Mouse (Mus musculus) heart, embryonic 11.5 days (tissue): ENCODE data around the gene Anxa8. TPM values are rescaled to one million over a fixed set of nuclear protein-coding genes. Genes with fewer than 3 reads are reported as not detected.

Experiments used
- ATAC-seq: fragments of 200-750 bp; cut with Nextera tagmentation; replicated peaks from 2 replicates; pipeline ENCODE4 v1.8.0; 2017; ENCODE audit warnings: moderate library complexity; ENCODE audit not compliant: insufficient number of reproducible peaks, low FRiP score, low TSS enrichment
- H3K27ac ChIP-seq: fragments of 300-500 bp; sonication (generic); 2 replicates; pipeline ENCODE4 v1.5.1; 2014; ENCODE audit warnings: mild to moderate bottlenecking, low read depth, low read length
- H3K27me3 ChIP-seq: fragments of 300-500 bp; sonication (generic); 2 replicates; pipeline ENCODE4 v1.6.1; 2014; ENCODE audit warnings: mild to moderate bottlenecking, low read length, mixed read lengths; ENCODE audit not compliant: control insufficient read depth, insufficient read depth
- H3K36me3 ChIP-seq: fragments of 300-500 bp; sonication (generic); 2 replicates; pipeline ENCODE4 v1.6.1; 2014; ENCODE audit warnings: mild to moderate bottlenecking, low read length, moderate library complexity, mixed read lengths; ENCODE audit not compliant: control insufficient read depth, insufficient read depth
- H3K4me1 ChIP-seq: fragments of 300-500 bp; sonication (generic); 2 replicates; pipeline ENCODE4 v1.6.1; 2014; ENCODE audit warnings: low read length; ENCODE audit not compliant: control insufficient read depth, insufficient read depth
- H3K4me2 ChIP-seq: fragments of 300-500 bp; sonication (generic); 2 replicates; pipeline ENCODE4 v1.6.1; 2014; ENCODE audit warnings: mild to moderate bottlenecking, moderate library complexity
- H3K4me3 ChIP-seq: fragments of 300-500 bp; sonication (generic); 2 replicates; pipeline ENCODE4 v1.5.1; 2014; ENCODE audit warnings: low read depth, low read length
- H3K9ac ChIP-seq: fragments of 300-500 bp; sonication (generic); 2 replicates; pipeline ENCODE4 v1.6.1; 2014; ENCODE audit warnings: mild to moderate bottlenecking, low read depth, low read length, moderate library complexity
- H3K9me3 ChIP-seq: fragments of 300-500 bp; sonication (generic); replicated peaks from 2 replicates; pipeline ENCODE4 v1.6.1; 2016; ENCODE audit warnings: low read length; ENCODE audit not compliant: control insufficient read depth
- WGBS: fragments of 180-500 bp; shearing (Covaris S2); extraction: QIAGEN DNeasy Blood & Tissue Kit; methylation state at CpG from one replicate; pipeline ENCODE4 v1.1.7; 2014; ENCODE audit not compliant: insufficient replicate concordance; 5-methylcytosine and 5-hydroxymethylcytosine counted together
- polyA plus RNA-seq: library from polyadenylated mRNA; unstranded; fragments of >200 nt; fragmentation: Nextera tagmentation; extraction: Ambion mirVana; gene quantifications from 2 replicates; pipeline ENCODE4 v1.2.1, GENCODE M21; 2014

Gene Anxa8
- polyA plus RNA-seq, 1 experiment from 2014 or later, result 1.4 TPM

DNA sequence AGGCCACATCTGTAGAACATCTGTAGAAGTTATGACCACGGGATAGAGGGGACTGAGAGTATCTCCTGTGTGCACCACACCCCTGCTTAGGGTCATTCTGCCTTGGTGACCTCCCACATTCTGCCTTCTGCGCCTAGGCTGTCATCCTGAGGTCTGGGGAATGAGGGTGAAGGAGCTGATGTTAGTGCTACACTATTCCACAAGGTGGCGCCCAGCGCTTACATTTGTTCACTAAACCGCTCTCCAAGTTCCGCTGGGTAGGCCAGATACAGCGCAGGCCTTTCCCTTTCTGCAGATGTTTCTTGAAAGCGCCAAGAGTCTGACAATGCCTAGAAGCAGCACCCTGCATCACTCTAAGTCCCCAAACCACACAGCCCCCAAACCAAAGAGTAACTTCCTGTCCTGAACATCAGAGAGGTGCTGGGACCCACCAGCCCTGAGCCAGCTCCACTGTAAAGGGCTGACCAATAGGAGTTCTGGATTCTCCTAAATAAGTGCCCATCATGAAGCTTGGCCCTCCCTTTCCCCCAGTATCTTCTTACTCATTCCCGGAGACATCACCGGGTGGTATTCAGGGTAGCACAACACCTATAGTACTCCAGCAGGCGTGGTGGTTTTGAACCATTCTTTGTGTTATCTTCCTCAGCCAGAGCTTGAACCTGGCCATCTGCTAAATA lies 5.3 kb upstream of the Anxa8 start:
- Histone ChIP-seq H3K9ac (no peak overlapping the region), H3K4me2 (no peak overlapping the region), H3K4me3 (no peak overlapping the region), H3K4me1 (no peaks in the 10 kb centered on the region), H3K9me3 (no peaks in the 10 kb centered on the region), H3K36me3 (no peaks in the 10 kb centered on the region), H3K27me3 (peaks cover 2% of the 10 kb centered on the region), H3K27ac (no peak overlapping the region)
- no peak; the same call in 1 of the 2 replicates for ATAC-seq
- 10% methylated on average over 11 of the region's 11 CpGs for WGBS

DNA sequence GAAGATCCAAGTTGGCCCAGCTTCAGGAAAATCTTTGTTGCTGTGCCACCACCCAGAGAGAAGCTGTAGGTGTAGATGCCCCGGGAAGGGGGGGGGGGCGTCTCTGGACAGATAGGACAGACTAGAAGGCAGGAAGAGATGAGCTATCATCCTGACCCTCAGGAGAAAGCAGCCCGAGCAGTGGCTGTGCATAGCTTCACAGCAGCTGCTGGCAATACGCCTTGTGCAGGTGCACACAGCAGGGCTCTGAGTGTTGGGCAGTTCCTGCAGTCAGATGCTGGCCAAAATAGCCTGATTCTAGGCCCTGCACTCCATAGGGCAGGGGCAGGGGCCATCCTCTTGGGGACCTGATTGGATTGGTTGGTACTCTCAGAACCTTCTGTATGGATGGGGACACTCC lies 1.0 kb downstream of the Anxa8 start:
- no peak for ATAC-seq
- no peaks in the 10 kb centered on the region for H3K36me3 ChIP-seq

DNA sequence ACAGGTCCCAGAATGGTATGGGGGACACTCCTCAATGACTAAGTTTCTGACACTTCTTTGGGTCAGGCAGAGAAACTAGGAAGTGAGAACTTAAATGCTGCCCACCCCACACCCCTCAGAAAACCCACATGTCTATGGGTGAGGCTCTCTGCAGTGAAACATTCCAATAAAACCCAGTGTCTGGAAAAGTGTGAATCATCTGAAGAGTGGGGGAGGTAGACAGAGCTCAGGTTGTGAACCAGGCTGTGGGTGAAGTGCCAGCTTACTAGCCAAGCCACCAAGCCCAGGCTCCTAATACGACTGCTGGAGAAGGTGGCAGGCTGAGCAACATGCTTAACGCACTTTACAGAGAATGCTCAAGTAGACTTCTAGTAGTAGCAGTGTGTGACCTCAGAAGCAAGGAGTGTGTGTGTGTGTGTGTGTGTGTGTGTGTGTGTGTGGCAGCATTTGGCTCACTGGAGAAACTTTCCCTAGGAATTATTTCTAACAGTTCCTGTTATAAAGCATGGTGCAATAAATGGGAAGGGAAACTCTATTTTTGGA lies 2.1 kb downstream of the Anxa8 start:
- WGBS, result 75% methylated on average over 2 of the region's 2 CpGs
- Histone ChIP-seq H3K4me2 (no peak overlapping the region), H3K27ac (no peak overlapping the region), H3K27me3 (0 out of 2 replicates have a peak, but pooled peaks cover 4% of the 10 kb centered on the region), H3K36me3 (no peaks in the 10 kb centered on the region), H3K4me3 (no peak overlapping the region), H3K9ac (no peak overlapping the region), H3K9me3 (no peaks in the 10 kb centered on the region), H3K4me1 (no peaks in the 10 kb centered on the region)
- ATAC-seq, result no peak

More for the DNA sequence above, 1.0 kb downstream of the Anxa8 start:
- H3K4me3 ChIP-seq, result no peak overlapping the region
- H3K9ac ChIP-seq, result no peak overlapping the region
- H3K27me3 ChIP-seq, result 0 out of 2 replicates have a peak, but pooled peaks cover 4% of the 10 kb centered on the region
- no peak overlapping the region for H3K27ac ChIP-seq
- WGBS, result 62% methylated on average over 4 of the region's 4 CpGs
- H3K9me3 ChIP-seq, result no peaks in the 10 kb centered on the region
- no peak overlapping the region for H3K4me2 ChIP-seq
- H3K4me1 ChIP-seq, result no peaks in the 10 kb centered on the region

DNA sequence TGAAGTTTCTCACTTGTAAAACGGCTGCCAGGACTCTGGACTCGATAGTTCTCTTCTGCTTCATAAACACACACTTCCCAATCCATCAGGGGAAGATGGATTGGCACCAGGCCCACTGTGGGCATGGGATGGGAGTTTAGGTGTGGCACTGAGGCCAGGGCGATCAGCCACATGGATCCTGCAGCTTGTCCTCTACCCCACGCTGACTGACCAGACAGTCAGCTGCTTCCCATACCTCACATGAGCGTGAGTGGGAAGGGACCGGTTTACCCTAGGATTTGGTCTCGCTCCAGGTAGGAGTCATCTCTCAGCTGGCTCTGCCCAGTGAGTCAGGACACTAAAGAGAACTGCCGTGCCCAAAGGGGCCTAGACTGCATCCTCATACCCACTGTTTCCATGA lies 4.0 kb downstream of the Anxa8 start:
- Histone ChIP-seq H3K4me2 (no peak overlapping the region), H3K9ac (no peak overlapping the region), H3K9me3 (no peaks in the 10 kb centered on the region), H3K4me1 (no peaks in the 10 kb centered on the region), H3K4me3 (no peak overlapping the region), H3K27ac (no peak overlapping the region), H3K27me3 (0 out of 2 replicates have a peak, but pooled peaks cover 4% of the 10 kb centered on the region), H3K36me3 (no peaks in the 10 kb centered on the region)
- WGBS, result 78% methylated on average over 8 of the region's 8 CpGs
- ATAC-seq, result no peak

DNA sequence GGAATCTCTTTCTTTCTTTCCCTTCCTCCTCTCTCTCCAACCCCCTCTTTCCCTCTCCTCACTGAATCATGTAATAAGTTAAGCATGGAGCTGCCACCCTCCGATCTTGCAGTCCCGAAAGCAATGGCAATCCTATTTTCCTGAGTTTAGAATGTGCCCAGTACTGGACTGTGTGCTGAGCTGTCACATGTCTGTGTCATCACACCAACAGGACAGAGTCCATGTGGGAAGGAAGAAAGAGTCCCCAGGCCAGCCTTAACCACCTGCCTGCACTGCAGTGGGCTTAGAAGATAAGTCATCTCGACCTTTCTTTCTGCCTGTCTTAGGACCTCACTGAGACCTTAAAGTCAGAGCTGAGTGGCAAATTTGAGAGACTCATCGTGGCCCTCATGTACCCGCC lies 5.7 kb downstream of the Anxa8 start:
- Histone ChIP-seq H3K27me3 (0 out of 2 replicates have a peak, but pooled peaks cover 4% of the 10 kb centered on the region), H3K4me2 (no peak overlapping the region), H3K36me3 (no peaks in the 10 kb centered on the region), H3K9ac (no peak overlapping the region), H3K27ac (no peak overlapping the region), H3K9me3 (no peaks in the 10 kb centered on the region), H3K4me1 (no peaks in the 10 kb centered on the region), H3K4me3 (no peak overlapping the region)
- 71% methylated on average over 5 of the region's 5 CpGs for WGBS
- ATAC-seq, result no peak

DNA sequence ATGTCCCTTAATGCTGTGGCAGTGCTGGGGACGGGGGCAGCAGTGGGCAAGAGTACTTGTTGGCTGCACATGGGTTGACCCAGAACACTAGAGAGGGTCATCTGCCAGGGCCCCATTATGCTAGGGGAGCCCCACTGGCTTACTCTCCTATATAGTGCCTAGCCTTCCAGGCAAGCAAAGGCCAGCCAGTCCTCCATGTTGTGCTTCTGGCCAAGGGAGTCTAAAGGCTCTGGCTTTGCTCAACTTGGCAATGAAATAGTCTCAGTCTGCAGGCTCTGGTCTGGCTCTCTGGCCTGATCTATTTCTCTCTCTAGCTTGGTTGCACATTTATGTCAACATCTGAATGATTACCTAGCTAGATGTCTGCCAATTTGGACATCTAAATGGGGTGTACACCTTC lies 7.1 kb downstream of the Anxa8 start:
- Histone ChIP-seq H3K4me3 (no peak overlapping the region), H3K9me3 (no peaks in the 10 kb centered on the region), H3K4me1 (no peaks in the 10 kb centered on the region), H3K27ac (no peak overlapping the region), H3K4me2 (no peak overlapping the region), H3K36me3 (no peaks in the 10 kb centered on the region), H3K9ac (no peak overlapping the region), H3K27me3 (no peaks in the 10 kb centered on the region)
- ATAC-seq, result no peak
- 65% methylated on average over 1 of the region's 1 CpGs for WGBS

DNA sequence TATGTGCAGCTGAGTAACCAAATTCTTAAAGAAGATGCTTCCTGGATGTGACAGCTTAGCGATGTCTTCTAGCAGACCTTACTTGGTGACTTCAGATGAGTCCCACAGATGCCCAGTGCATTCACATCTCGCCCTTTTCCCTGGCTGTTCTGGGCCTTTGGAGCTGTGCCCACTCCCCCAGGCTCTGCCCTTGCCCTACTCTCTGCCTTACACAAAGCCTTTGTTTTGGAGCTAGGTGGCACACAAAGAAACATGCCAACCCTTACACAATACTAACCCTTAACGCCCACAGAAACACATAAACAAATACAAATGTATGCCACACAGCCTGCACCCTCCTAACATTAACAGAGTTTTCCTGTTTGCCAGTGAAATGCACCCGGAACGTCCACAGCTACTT lies 10.4 kb downstream of the Anxa8 start:
- no peak for ATAC-seq
- no peak overlapping the region for H3K4me2 ChIP-seq
- H3K27ac ChIP-seq, result no peak overlapping the region
- H3K4me3 ChIP-seq, result no peak overlapping the region
- H3K9ac ChIP-seq, result no peak overlapping the region
- no peaks in the 10 kb centered on the region for H3K4me1 ChIP-seq
- H3K36me3 ChIP-seq, result no peaks in the 10 kb centered on the region
- H3K27me3 ChIP-seq, result no peaks in the 10 kb centered on the region
- H3K9me3 ChIP-seq, result no peaks in the 10 kb centered on the region
- 65% methylated on average over 5 of the region's 5 CpGs for WGBS

DNA sequence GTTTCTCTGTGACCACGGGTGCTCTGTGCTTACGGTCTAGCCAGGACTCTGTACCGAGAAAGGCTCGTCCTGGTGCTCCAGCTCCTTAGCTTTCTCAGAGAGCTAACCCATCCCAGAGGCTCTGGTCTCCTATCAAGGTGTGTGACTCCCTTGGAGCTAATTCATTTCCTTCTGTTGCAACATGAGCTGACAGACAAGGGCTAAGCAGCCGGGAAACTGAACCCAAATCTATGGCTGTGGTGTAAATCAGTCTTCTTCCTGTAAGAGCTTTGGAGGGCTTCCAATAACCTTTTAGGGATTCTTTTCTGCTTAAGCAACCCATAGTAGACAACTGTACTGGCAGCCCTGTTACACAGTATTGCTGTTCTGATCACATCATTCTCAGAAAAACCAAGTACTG lies 16.8 kb downstream of the Anxa8 start, which contains the start of gene A630023A22Rik:
TSS of gene A630023A22Rik (minus strand) at position 154 of the 400 bp plus-strand sequence.
- Histone ChIP-seq H3K27ac (no peak within 1 kb of the TSS), H3K36me3 (no peaks in the 10 kb centered on the region), H3K4me2 (no peak within 1 kb of the TSS), H3K9me3 (no peaks in the 10 kb centered on the region), H3K27me3 (no peaks in the 10 kb centered on the region), H3K4me1 (peaks cover 3% of the 10 kb centered on the region; the same call in 1 of the 2 replicates), H3K4me3 (no peak within 1 kb of the TSS), H3K9ac (no peak within 1 kb of the TSS)
- WGBS, result 74% methylated on average over 5 of the region's 5 CpGs
- no peak for ATAC-seq

DNA sequence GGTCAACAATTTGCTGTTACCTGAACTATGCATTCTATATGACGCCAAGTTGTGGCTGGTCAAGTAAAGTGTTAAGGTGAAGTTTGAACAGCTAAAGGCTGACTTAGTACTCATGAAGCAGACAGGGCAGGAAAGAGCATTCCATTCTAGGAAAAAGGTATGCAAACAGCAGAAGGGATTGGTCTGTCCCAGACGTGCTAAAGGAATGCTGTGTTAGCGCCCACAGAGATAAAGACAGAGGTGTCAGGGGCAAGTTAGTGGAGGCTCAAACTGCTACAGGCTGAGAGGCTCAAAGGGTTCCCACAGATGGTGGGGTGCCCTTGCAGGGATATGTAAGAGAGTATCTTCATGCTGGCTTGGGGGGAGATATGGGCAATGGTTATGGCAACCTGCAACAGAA lies 18.1 kb downstream of the Anxa8 start:
- Histone ChIP-seq H3K9me3 (no peaks in the 10 kb centered on the region), H3K27me3 (no peaks in the 10 kb centered on the region), H3K36me3 (no peaks in the 10 kb centered on the region), H3K9ac (no peak overlapping the region), H3K27ac (no peak overlapping the region), H3K4me1 (peaks cover 3% of the 10 kb centered on the region; the same call in 1 of the 2 replicates), H3K4me3 (no peak overlapping the region), H3K4me2 (no peak overlapping the region)
- WGBS, result 35% methylated on average over 3 of the region's 3 CpGs
- ATAC-seq, result no peak
